Mouse (Mus musculus): Measurements from ENCODE around the gene Fhad1. TPM values are rescaled to one million over a fixed set of nuclear protein-coding genes. Genes with fewer than 3 reads are reported as not detected.

The Fhad1 gene
- total RNA-seq, 2 experiments from 2014 or later = 1.4 to 2.0 TPM

- no peak for DNase-seq (ENCODE audit: low spot score in 2 of 2)
Observed at GRCm38 (mm10) chr4:141981475-141981874, 33.4 kb downstream of the Fhad1 start.

- DNase-seq (ENCODE audit: low spot score in 2 of 2) = no peak
Observed at GRCm38 (mm10) chr4:141978582-141978981, 36.3 kb downstream of the Fhad1 start.

GRCm38 (mm10) chr4:141977346-141977745 lies 37.5 kb downstream of the Fhad1 start:
- no peak for DNase-seq (ENCODE audit: low spot score in 2 of 2)

- DNase-seq (ENCODE audit: low spot score in 2 of 2) = no peak
Observed at GRCm38 (mm10) chr4:141976163-141976562, 38.7 kb downstream of the Fhad1 start.

GRCm38 (mm10) chr4:141964575-141964974 lies 50.3 kb downstream of the Fhad1 start:
- DNase-seq (ENCODE audit: low spot score in 2 of 2) = no peak

- DNase-seq (ENCODE audit: low spot score in 2 of 2) = no peak
Observed at GRCm38 (mm10) chr4:141963907-141964306, 51.0 kb downstream of the Fhad1 start.

- DNase-seq (ENCODE audit: low spot score in 2 of 2) = peak in 1 of 2 experiments; percentile 31
Observed at GRCm38 (mm10) chr4:141962811-141963685, 51.8 kb downstream of the Fhad1 start.

- no peak for DNase-seq (ENCODE audit: low spot score in 2 of 2)
Observed at GRCm38 (mm10) chr4:141960037-141960436, 54.8 kb downstream of the Fhad1 start.

GRCm38 (mm10) chr4:141959615-141960014 lies 55.3 kb downstream of the Fhad1 start:
- no peak for DNase-seq (ENCODE audit: low spot score in 2 of 2)

- no peak for DNase-seq (ENCODE audit: low spot score in 2 of 2)
Observed at GRCm38 (mm10) chr4:141958614-141959375, 56.1 kb downstream of the Fhad1 start.

GRCm38 (mm10) chr4:141958188-141958587 lies 56.7 kb downstream of the Fhad1 start:
- DNase-seq (ENCODE audit: low spot score in 2 of 2) = peak in 1 of 2 experiments; percentile 52

- no peak for DNase-seq (ENCODE audit: low spot score in 2 of 2)
Observed at GRCm38 (mm10) chr4:141957740-141958139, 57.1 kb downstream of the Fhad1 start.

GRCm38 (mm10) chr4:141956931-141957330 lies 58.0 kb downstream of the Fhad1 start:
- DNase-seq (ENCODE audit: low spot score in 2 of 2) = no peak

- no peak for DNase-seq (ENCODE audit: low spot score in 2 of 2)
Observed at GRCm38 (mm10) chr4:141954770-141955720, 59.8 kb downstream of the Fhad1 start.

GRCm38 (mm10) chr4:141953859-141954258 lies 61.0 kb downstream of the Fhad1 start:
- no peak for DNase-seq (ENCODE audit: low spot score in 2 of 2)

GRCm38 (mm10) chr4:141953291-141953690 lies 61.6 kb downstream of the Fhad1 start:
- no peak for DNase-seq (ENCODE audit: low spot score in 2 of 2)

GRCm38 (mm10) chr4:141952824-141953223 lies 62.1 kb downstream of the Fhad1 start:
- no peak for DNase-seq (ENCODE audit: low spot score in 2 of 2)

- DNase-seq (ENCODE audit: low spot score in 2 of 2) = no peak
Observed at GRCm38 (mm10) chr4:141952114-141952513, 62.8 kb downstream of the Fhad1 start.

GRCm38 (mm10) chr4:141949436-141949835 lies 65.4 kb downstream of the Fhad1 start:
- no peak for DNase-seq (ENCODE audit: low spot score in 2 of 2)

- no peak for DNase-seq (ENCODE audit: low spot score in 2 of 2)
Observed at GRCm38 (mm10) chr4:141948822-141949221, 66.1 kb downstream of the Fhad1 start.

GRCm38 (mm10) chr4:141942403-141942802 lies 72.5 kb downstream of the Fhad1 start:
- DNase-seq (ENCODE audit: low spot score in 2 of 2) = no peak
